Mouse (Mus musculus): ENCODE data around the gene Gm26620.

The Gm26620 gene

GRCm38 (mm10) chr1:170884978-170885561 is at the start of gene Gm26620, which contains the start of gene Dusp12:
Gene Gm26620, plus strand, starts transcription at chr1:170885065.
Gene Dusp12, minus strand, starts transcription at chr1:170885540.
- DNase-seq: peak; percentile 81

GRCm38 (mm10) chr1:170839685-170840084 is 45.2 kb upstream of the Gm26620 start:
- DNase-seq: no peak

- DNase-seq: no peak
Observed at GRCm38 (mm10) chr1:170844380-170844779, 40.5 kb upstream of the Gm26620 start.

GRCm38 (mm10) chr1:170845448-170846307 is 39.2 kb upstream of the Gm26620 start:
- DNase-seq: no peak

GRCm38 (mm10) chr1:170850007-170850406 is 34.9 kb upstream of the Gm26620 start:
- DNase-seq: no peak

GRCm38 (mm10) chr1:170850637-170851624 is 33.9 kb upstream of the Gm26620 start:
- no peak for DNase-seq

GRCm38 (mm10) chr1:170853604-170854003 is 31.3 kb upstream of the Gm26620 start:
- DNase-seq: no peak

- DNase-seq: no peak
Observed at GRCm38 (mm10) chr1:170855056-170855760, 29.7 kb upstream of the Gm26620 start.

- peak; percentile 25 for DNase-seq
Observed at GRCm38 (mm10) chr1:170857369-170857768, 27.5 kb upstream of the Gm26620 start.

GRCm38 (mm10) chr1:170858872-170859271 is 26.0 kb upstream of the Gm26620 start:
- DNase-seq: no peak

GRCm38 (mm10) chr1:170861671-170862434 is 23.0 kb upstream of the Gm26620 start:
- DNase-seq: no peak

GRCm38 (mm10) chr1:170862435-170862717 is 22.5 kb upstream of the Gm26620 start:
- no peak for DNase-seq

GRCm38 (mm10) chr1:170863033-170863432 is 21.8 kb upstream of the Gm26620 start:
- DNase-seq: no peak

- DNase-seq: no peak
Observed at GRCm38 (mm10) chr1:170864234-170864633, 20.6 kb upstream of the Gm26620 start.

- no peak for DNase-seq
Observed at GRCm38 (mm10) chr1:170864754-170865153, 20.1 kb upstream of the Gm26620 start.

GRCm38 (mm10) chr1:170865406-170865805 is 19.5 kb upstream of the Gm26620 start:
- DNase-seq: no peak

- no peak for DNase-seq
Observed at GRCm38 (mm10) chr1:170866992-170867690, 17.7 kb upstream of the Gm26620 start.

- peak; percentile 94 for DNase-seq
Observed at GRCm38 (mm10) chr1:170867691-170868105, 17.2 kb upstream of the Gm26620 start, which contains the start of gene Atf6. Gene Atf6, minus strand, starts transcription at chr1:170867771.

GRCm38 (mm10) chr1:170868107-170868904 is 16.6 kb upstream of the Gm26620 start:
- peak; percentile 61 for DNase-seq

GRCm38 (mm10) chr1:170868905-170869283 is 16.0 kb upstream of the Gm26620 start:
- no peak for DNase-seq
